Mouse (Mus musculus) brain, embryonic 14.5 days (tissue): ENCODE data around the gene Crhbp.

Experiments used
- CTCF ChIP-seq: fragments of 200-500 bp; IDR thresholded peaks from 2 replicates; pipeline ENCODE4 v1.5.1; 2012; ENCODE audit warnings: inconsistent platforms, mild to moderate bottlenecking, moderate library complexity, borderline replicate concordance; ENCODE audit not compliant: insufficient read depth, insufficient read length; ENCODE audit errors: extremely low read depth
- POLR2A ChIP-seq: fragments of 200-500 bp; IDR thresholded peaks from 2 replicates; pipeline ENCODE4 v1.6.1; 2012; ENCODE audit warnings: mild to moderate bottlenecking, inconsistent platforms, borderline replicate concordance; ENCODE audit not compliant: poor library complexity, insufficient read depth, insufficient read length, severe bottlenecking; ENCODE audit errors: extremely low read depth

GRCm38 (mm10) chr13:95427499-95427898 is 17.2 kb downstream of the Crhbp start:
- no peak for TF ChIP-seq POLR2A
- no peak for TF ChIP-seq CTCF
